Mouse (Mus musculus): ENCODE data around the gene D430019H16Rik. TPM values are rescaled to one million over a fixed set of nuclear protein-coding genes. Genes with fewer than 3 reads are reported as not detected.
A peak's percentile ranks its signal among the peaks of the same experiment; 100 is the strongest.

The D430019H16Rik gene
- polyA plus RNA-seq, 1 experiment from 2014 or later: 3.1 TPM

DNA sequence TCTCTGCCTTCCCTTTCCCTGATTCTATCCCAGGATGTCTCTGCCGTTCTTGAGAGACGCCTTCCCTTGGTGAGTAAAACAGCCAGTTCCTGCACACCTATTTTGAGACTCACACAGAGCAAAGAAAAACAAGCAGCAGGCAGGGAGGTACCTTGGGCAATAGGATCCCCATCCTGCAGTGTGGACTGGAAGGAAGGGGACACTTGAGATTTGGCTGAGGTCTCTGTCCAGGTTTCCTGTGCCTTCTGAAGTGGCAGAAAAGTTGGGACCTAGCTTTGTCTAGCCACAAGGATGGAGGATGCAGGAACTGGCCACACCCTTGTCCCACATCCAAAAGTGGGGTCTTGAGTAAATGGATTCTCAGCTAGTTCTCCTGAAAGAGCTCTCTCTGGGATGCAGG lies 66.2 kb downstream of the D430019H16Rik start:
- H3K27ac ChIP-seq: no peak overlapping the region
- no peaks in the 10 kb centered on the region for H3K36me3 ChIP-seq
- no peaks in the 10 kb centered on the region for H3K27me3 ChIP-seq
- H3K4me2 ChIP-seq: no peak overlapping the region
- 85% methylated on average over 2 of the region's 2 CpGs for WGBS
- H3K9me3 ChIP-seq: 0 out of 2 replicates have a peak, but pooled peaks cover 3% of the 10 kb centered on the region
- peaks cover 19% of the 10 kb centered on the region for H3K4me1 ChIP-seq (replicated peaks)
- H3K9ac ChIP-seq (replicated peaks): no peak overlapping the region
- no peak for ATAC-seq (ENCODE audit: insufficient number of reproducible peaks, insufficient read depth, low FRiP score, low TSS enrichment, low read depth)
- H3K4me3 ChIP-seq (replicated peaks): no peak overlapping the region

DNA sequence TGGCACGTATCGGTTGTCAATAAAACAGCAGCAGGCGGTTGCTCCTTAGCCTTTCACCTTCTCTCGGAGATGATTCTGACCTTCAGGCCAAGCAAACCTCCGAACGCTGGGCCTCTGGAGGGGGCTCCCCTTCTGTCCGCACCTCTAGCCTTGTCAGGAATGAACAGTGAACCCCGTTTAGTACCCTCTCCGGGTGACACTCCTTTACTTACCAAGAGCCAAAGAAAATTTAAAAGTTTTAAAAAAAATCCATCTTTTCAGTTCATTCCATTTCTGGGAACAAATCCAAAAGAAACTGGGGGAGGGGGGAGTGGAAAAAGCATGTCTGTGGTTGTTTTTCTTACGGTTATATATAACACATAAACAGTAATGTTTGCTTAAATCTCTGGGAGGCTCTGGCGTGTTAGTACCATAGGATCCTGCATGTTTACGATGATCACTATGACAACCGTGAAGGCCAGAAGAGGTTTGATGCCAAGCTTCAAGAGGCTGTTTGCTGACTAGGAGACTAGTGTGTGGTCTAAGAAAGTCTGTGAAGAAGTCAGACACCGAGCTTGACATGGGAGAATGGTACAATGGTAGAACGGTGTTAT lies 67.6 kb downstream of the D430019H16Rik start:
- no peak overlapping the region for H3K4me3 ChIP-seq (replicated peaks)
- peaks cover 19% of the 10 kb centered on the region for H3K4me1 ChIP-seq (replicated peaks)
- peak; percentile 26; the same call in 1 of the 2 replicates for ATAC-seq (ENCODE audit: insufficient number of reproducible peaks, insufficient read depth, low FRiP score, low TSS enrichment, low read depth)
- H3K27me3 ChIP-seq: no peaks in the 10 kb centered on the region
- 0 out of 2 replicates have a peak overlapping the region, but pooled peaks have one; percentile 42 for H3K27ac ChIP-seq
- 0 out of 2 replicates have a peak, but pooled peaks cover 3% of the 10 kb centered on the region for H3K9me3 ChIP-seq
- no peak overlapping the region for H3K9ac ChIP-seq (replicated peaks)
- H3K36me3 ChIP-seq: no peaks in the 10 kb centered on the region
- 67% methylated on average over 15 of the region's 15 CpGs for WGBS
- no peak overlapping the region for H3K4me2 ChIP-seq

DNA sequence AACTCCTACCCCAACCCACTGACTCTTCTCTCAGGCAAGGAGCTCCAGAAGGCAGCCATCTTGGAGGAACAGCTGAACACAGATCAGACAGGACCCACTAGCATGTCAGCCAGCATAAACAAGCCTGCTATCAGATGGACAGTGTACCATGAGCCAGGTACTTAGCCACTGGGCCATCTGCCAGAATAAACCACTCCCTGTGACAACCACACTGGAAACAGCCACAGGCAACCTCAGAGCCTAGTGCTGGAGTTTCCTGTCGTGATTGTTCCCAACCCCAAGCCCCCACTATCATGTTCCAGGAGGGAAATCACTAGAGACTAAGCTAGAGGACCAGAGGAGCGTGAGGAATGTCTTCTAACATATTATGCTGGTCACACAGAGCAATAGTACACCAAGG lies 70.1 kb downstream of the D430019H16Rik start:
- H3K4me2 ChIP-seq: no peak overlapping the region
- no peak for ATAC-seq (ENCODE audit: insufficient number of reproducible peaks, insufficient read depth, low FRiP score, low TSS enrichment, low read depth)
- no peaks in the 10 kb centered on the region for H3K36me3 ChIP-seq
- peaks cover 19% of the 10 kb centered on the region for H3K4me1 ChIP-seq (replicated peaks)
- no peak overlapping the region for H3K9ac ChIP-seq (replicated peaks)
- no peak overlapping the region for H3K27ac ChIP-seq
- H3K4me3 ChIP-seq (replicated peaks): no peak overlapping the region
- 0 out of 2 replicates have a peak, but pooled peaks cover 3% of the 10 kb centered on the region for H3K9me3 ChIP-seq
- 64% methylated on average over 2 of the region's 2 CpGs for WGBS
- no peaks in the 10 kb centered on the region for H3K27me3 ChIP-seq

DNA sequence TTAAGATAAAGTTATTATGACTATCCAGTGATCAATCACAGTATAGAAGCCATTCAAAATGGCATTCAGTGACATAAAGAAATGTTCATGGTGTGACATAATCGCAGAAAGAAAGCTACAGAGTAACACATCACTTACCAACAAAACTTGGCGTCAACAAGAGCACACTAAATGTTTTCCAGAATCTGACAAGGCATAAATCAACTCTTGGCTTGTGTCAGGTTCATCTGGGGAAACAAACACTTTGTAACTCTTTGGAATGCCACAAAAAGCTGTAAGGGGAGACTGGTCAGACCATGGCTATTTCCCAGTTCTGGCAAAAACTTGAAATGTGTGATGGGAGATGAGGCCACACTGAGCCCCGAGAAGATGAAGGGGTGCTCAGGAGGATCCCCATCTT lies 72.5 kb downstream of the D430019H16Rik start:
- Histone ChIP-seq H3K4me1 (replicated peaks) (peaks cover under 1% of the 10 kb centered on the region; the same call in 1 of the 2 replicates), H3K9ac (replicated peaks) (no peak overlapping the region), H3K27me3 (no peaks in the 10 kb centered on the region; the same call in 1 of the 2 replicates), H3K36me3 (no peaks in the 10 kb centered on the region), H3K27ac (no peak overlapping the region), H3K4me3 (replicated peaks) (no peak overlapping the region), H3K4me2 (no peak overlapping the region), H3K9me3 (0 out of 2 replicates have a peak, but pooled peaks cover 3% of the 10 kb centered on the region)
- ATAC-seq (ENCODE audit: insufficient number of reproducible peaks, insufficient read depth, low FRiP score, low TSS enrichment, low read depth): no peak
- 88% methylated on average over 3 of the region's 3 CpGs for WGBS

DNA sequence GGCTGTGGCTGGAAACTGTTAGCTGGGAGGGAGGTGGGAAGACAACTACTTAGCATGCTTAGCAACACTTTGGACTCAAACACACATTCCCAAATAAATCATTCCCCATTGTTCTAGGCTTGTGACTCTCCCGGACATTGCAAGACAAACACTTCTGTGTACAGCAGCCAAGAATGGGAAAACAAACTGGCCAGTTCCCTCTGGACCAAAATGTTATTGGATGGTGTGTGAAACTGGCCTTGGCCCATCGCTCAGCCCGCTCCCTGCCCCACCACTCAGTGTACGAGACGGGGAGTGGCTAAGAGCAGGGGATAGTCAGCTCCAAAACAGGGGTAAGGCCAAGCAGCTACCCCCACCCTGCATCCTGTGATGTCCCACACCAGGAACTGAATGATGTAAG lies 73.2 kb downstream of the D430019H16Rik start:
- Histone ChIP-seq H3K4me2 (no peak overlapping the region), H3K27ac (no peak overlapping the region), H3K9me3 (0 out of 2 replicates have a peak, but pooled peaks cover 3% of the 10 kb centered on the region), H3K9ac (replicated peaks) (no peak overlapping the region), H3K27me3 (no peaks in the 10 kb centered on the region; the same call in 1 of the 2 replicates), H3K4me3 (replicated peaks) (no peak overlapping the region), H3K4me1 (replicated peaks) (peaks cover 1% of the 10 kb centered on the region; the same call in 1 of the 2 replicates), H3K36me3 (no peaks in the 10 kb centered on the region)
- 76% methylated on average over 5 of the region's 5 CpGs for WGBS
- ATAC-seq (ENCODE audit: insufficient number of reproducible peaks, insufficient read depth, low FRiP score, low TSS enrichment, low read depth): no peak

DNA sequence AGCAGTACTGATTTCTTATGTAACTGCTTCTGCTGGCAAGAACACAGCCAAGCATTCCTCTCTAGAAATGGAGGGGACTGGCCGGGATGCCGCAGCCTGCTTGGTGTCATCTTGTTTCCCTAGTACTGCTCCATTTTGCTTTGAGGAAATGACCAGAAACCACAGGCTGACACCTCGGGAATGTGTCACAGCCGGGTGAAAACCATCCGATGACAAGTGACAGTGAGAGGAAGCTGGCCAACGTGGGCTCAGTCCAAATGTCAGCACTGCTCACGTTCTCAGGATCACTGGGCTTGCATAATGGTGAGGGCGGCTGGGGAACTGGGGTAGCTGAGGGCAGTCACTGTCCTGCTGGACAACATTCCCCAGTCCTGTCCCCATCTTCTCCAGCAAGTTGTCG lies 75.9 kb downstream of the D430019H16Rik start:
- H3K27me3 ChIP-seq: no peaks in the 10 kb centered on the region; the same call in 1 of the 2 replicates
- 65% methylated on average over 9 of the region's 9 CpGs for WGBS
- no peak for ATAC-seq (ENCODE audit: insufficient number of reproducible peaks, insufficient read depth, low FRiP score, low TSS enrichment, low read depth)

DNA sequence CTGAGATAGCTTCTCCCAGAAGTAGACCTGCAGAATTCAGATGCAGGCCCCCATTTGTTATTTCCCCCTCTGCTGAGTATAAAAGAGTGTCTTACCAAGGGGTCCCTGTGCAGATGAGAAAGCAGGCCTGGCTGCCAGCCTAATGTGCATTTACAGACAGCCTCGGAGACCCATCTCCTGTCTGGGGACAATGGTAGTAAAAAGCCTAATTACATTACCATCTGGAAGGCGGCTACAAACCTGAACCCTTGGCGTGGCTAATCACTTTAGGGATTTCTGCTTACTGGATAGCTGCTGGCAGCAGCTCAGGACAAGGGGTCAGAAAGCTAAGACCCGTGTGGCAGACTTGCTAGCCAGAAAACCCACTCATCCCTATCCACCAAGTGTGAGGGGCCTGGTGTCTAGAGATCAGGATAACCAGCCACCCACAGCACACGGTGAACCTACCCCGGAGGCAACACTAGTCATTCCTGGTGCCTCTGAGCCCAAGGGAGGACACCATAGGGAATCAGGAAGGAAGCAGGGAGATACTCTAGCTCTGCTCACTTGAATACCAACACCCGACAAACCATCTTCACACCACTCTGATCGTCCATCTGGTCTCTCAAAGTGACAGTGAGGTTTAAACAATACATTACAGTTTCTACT lies 78.2 kb downstream of the D430019H16Rik start:
- 34% methylated on average over 8 of the region's 8 CpGs for WGBS
- H3K4me3 ChIP-seq (replicated peaks): no peak overlapping the region
- no peak overlapping the region for H3K9ac ChIP-seq (replicated peaks)
- H3K36me3 ChIP-seq: no peaks in the 10 kb centered on the region
- no peak overlapping the region for H3K4me2 ChIP-seq
- no peaks in the 10 kb centered on the region; the same call in 1 of the 2 replicates for H3K27me3 ChIP-seq
- H3K9me3 ChIP-seq: no peaks in the 10 kb centered on the region
- H3K27ac ChIP-seq: no peak overlapping the region
- no peak for ATAC-seq (ENCODE audit: insufficient number of reproducible peaks, insufficient read depth, low FRiP score, low TSS enrichment, low read depth)
- H3K4me1 ChIP-seq (replicated peaks): peaks cover 9% of the 10 kb centered on the region

More for the DNA sequence above, 75.9 kb downstream of the D430019H16Rik start:
- no peak overlapping the region for H3K4me2 ChIP-seq
- no peak overlapping the region for H3K27ac ChIP-seq
- H3K4me3 ChIP-seq (replicated peaks): no peak overlapping the region
- no peaks in the 10 kb centered on the region for H3K36me3 ChIP-seq
- no peaks in the 10 kb centered on the region for H3K9me3 ChIP-seq
- H3K9ac ChIP-seq (replicated peaks): no peak overlapping the region
- peaks cover 4% of the 10 kb centered on the region; the same call in 1 of the 2 replicates for H3K4me1 ChIP-seq (replicated peaks)

DNA sequence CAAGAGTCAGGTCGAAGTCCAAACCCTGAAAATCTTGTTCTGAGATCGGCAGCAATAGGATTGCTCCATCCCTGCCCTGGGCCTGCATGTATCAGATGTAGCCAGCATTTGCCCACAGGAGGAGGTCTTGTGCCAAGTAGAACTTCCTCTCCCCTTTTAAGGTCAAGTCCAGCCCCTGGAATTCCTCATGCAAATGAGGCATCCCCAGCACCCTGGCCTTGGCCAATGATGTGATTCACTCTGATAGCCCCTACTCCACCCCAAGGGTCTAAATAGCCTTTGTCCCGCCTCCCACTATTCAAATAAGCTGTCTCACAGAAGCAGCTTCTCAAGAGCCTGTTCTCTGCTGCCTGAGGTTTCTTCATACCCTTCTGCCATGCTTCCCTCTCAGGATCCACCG lies 81.2 kb downstream of the D430019H16Rik start:
- Histone ChIP-seq H3K4me2 (no peak overlapping the region), H3K27ac (no peak overlapping the region), H3K27me3 (no peaks in the 10 kb centered on the region), H3K9me3 (no peaks in the 10 kb centered on the region), H3K9ac (replicated peaks) (no peak overlapping the region), H3K36me3 (no peaks in the 10 kb centered on the region), H3K4me1 (replicated peaks) (peaks cover 12% of the 10 kb centered on the region), H3K4me3 (replicated peaks) (no peak overlapping the region)
- 87% methylated on average over 4 of the region's 4 CpGs for WGBS
- no peak for ATAC-seq (ENCODE audit: insufficient number of reproducible peaks, insufficient read depth, low FRiP score, low TSS enrichment, low read depth)

DNA sequence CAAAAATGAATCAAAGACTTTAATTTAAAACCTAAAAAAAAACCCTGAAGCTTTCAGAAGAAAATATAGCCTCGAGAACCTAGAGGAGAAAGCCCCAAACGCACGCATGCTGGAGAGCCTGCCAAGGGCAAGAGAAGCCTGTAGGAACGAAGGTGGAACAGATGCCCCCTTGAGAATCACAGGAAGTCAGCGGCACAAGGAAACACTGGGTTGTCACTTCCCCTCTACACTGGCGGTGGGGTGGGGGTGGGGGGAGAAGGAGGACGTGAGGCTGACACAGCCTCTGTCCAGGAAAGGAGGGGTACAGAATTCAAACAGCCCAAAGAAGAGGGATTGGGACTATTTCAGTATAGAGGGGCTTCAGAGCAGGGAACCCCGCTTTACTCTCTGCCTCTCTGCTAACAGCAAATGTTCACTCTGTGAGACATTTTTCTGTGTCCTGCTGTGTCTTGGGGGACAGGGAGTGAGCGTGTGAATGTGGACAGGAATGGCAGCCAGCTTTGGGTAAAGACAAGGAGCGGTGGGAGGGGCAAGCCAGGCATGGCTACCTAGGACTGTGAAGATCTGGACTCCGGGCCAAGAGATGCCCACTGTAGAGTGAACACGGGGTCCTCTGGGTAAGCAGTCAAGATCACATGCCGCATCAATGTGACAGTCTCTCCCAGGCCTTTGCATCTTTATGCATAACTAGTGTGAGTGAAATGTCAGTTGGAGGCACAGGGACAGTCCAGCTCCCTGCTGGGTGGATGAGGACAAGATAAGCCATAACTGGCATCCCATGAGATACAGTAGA lies 82.5 kb downstream of the D430019H16Rik start:
- 66% methylated on average over 13 of the region's 13 CpGs for WGBS
- Histone ChIP-seq H3K4me2 (no peak overlapping the region), H3K4me1 (replicated peaks) (peaks cover 12% of the 10 kb centered on the region), H3K9ac (replicated peaks) (no peak overlapping the region), H3K27me3 (no peaks in the 10 kb centered on the region), H3K9me3 (no peaks in the 10 kb centered on the region), H3K4me3 (replicated peaks) (no peak overlapping the region), H3K36me3 (no peaks in the 10 kb centered on the region), H3K27ac (no peak overlapping the region)
- ATAC-seq (ENCODE audit: insufficient number of reproducible peaks, insufficient read depth, low FRiP score, low TSS enrichment, low read depth): no peak

DNA sequence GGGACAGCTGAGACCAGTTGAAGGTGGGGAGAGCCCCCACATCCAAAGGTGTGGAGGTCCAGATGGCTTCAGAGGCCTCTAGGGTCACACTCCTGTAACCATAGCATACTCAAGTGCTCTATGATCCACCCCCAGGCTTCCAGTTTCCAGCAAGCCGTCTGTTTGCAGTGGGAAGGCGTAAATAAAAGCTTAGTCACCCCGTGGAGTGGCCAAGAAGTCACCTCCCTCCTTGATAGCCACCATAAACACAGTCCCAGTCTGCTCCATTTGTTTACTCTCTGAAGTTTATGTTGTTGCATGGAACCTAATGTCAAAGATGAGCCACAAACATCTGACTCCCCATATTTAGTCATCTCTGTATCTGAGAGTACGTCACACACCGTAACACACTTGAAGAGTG lies 83.5 kb downstream of the D430019H16Rik start:
- H3K27me3 ChIP-seq: no peaks in the 10 kb centered on the region
- 54% methylated on average over 5 of the region's 5 CpGs for WGBS
- H3K4me3 ChIP-seq (replicated peaks): no peak overlapping the region
- no peak overlapping the region for H3K9ac ChIP-seq (replicated peaks)
- H3K4me2 ChIP-seq: no peak overlapping the region
- ATAC-seq (ENCODE audit: insufficient number of reproducible peaks, insufficient read depth, low FRiP score, low TSS enrichment, low read depth): no peak
- no peaks in the 10 kb centered on the region for H3K9me3 ChIP-seq
- H3K36me3 ChIP-seq: no peaks in the 10 kb centered on the region
- peaks cover 9% of the 10 kb centered on the region; the same call in 1 of the 2 replicates for H3K4me1 ChIP-seq (replicated peaks)
- H3K27ac ChIP-seq: no peak overlapping the region

DNA sequence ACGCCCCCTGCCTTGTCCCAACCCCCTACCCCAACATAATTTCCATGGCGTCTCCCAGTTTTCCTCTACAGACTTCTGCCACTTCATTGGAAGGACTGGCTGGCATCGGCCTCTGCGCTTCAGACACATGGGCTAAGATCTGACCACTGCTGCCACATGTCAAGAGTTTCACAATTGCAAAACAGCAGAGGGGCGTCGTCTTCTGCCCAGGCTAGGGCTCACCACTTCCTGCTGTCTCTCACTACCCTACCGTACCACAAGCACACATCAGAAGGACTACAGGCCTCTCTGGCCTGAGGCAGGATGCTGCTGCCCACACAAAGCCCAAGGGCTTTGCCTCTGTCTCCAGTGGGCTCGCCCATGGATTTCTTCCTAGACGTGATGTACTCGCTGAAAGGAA lies 86.0 kb downstream of the D430019H16Rik start:
- no peak for ATAC-seq (ENCODE audit: insufficient number of reproducible peaks, insufficient read depth, low FRiP score, low TSS enrichment, low read depth)
- H3K9me3 ChIP-seq: no peaks in the 10 kb centered on the region
- no peak overlapping the region for H3K27ac ChIP-seq
- no peak overlapping the region for H3K4me2 ChIP-seq
- peaks cover 9% of the 10 kb centered on the region; the same call in 1 of the 2 replicates for H3K4me1 ChIP-seq (replicated peaks)
- no peaks in the 10 kb centered on the region for H3K27me3 ChIP-seq
- no peak overlapping the region for H3K4me3 ChIP-seq (replicated peaks)
- no peaks in the 10 kb centered on the region for H3K36me3 ChIP-seq
- WGBS: 92% methylated on average over 10 of the region's 10 CpGs
- H3K9ac ChIP-seq (replicated peaks): no peak overlapping the region

All from limb, embryonic 12.5 days (tissue).